Comparison of ENCODE assay signal across 8 mouse cellular contexts in the genomic region with DNA sequence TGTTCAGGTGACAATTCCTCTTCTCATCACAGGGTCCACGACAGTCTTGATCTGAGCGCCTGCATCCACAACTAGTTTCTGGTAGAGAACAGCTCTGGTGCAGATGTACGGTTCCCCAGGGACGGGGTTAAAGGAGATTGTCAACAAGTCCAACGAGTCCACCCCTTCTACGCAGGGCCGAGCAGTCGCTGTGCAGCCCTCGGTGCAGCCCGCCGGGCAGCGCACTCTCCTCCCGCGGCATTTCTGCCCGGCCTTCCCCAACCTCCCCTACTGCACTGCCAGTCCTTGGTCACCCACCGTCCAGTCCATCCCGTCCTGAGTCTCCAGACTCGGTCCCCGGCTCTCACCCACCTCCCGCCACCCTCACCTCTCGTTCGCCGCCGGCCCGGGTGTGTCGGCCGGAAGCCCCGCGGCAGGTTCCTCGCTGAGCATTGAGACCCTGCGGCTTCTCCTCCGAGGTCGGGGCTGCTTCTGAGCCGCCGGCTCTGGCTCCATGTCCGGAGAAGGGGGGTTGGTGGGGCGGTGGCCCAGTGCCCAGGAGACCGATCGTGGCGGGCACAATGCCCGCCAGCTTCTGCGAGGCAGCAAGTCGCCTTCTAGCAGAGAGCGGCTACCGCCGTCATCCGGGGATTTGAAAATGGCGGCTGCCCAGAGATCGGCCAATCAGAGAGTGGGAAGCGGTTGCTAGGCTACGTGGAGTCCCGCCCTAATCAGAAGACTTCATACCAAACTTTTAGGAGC. TPM values are rescaled to one million over a fixed set of nuclear protein-coding genes. Genes with fewer than 3 reads are reported as not detected.
A peak's percentile ranks its signal among the peaks of the same experiment; 100 is the strongest.
DNase-seq lines count a peak whose midpoint lies in the region; ATAC-seq lines count a peak whose summit lies in the region.

A gene (minus strand): TSS at position 650 of the 741 bp plus-strand sequence.
A gene (plus strand): TSS at position 704 of the 741 bp plus-strand sequence.

- H3K27ac ChIP-seq in hindbrain, embryonic 16.5 days (ENCODE audit: low read depth, low read length), result peak within 1 kb of the TSS; percentile 55
- H3K27ac ChIP-seq in macrophage, result no peak within 1 kb of the TSS

- peak; percentile 91 for DNase-seq in R1 (ENCODE audit: low read depth, low spot score)
- peak; percentile 86 to 89 for DNase-seq in cerebellum, postnatal 25 days
- DNase-seq in frontal cortex, postnatal 36 days (ENCODE audit: low spot score in 2 of 2), result peak; percentile 85 to 91
- DNase-seq in left cerebral cortex, adult 18-20 months (ENCODE audit: low spot score in 2 of 2), result peak; percentile 83 to 85
- peak; percentile 86 for DNase-seq in right cerebral cortex, adult 18-20 months
- peak; percentile 64 for DNase-seq in urinary bladder, postnatal 10 days (ENCODE audit: low spot score)

- ATAC-seq in hindbrain, embryonic 16.5 days, result peak; percentile 99

- peak within 1 kb of the TSS; percentile 79 for H3K9ac ChIP-seq in hindbrain, embryonic 16.5 days (ENCODE audit: low read depth, low read length)

- H3K36me3 ChIP-seq in hindbrain, embryonic 16.5 days (ENCODE audit: control insufficient read depth, insufficient read depth, low read length), result no peaks in the 10 kb centered on the region
- no peaks in the 10 kb centered on the region for H3K36me3 ChIP-seq in macrophage (ENCODE audit: inconsistent target)

- H3K4me3 ChIP-seq in hindbrain, embryonic 16.5 days (ENCODE audit: low read length), result peak within 1 kb of the TSS; percentile 80
- H3K4me3 ChIP-seq in macrophage (ENCODE audit: inconsistent target), result peak within 1 kb of the TSS; percentile 44

- H3K79me2 ChIP-seq in macrophage (ENCODE audit: inconsistent target), result 0 out of 2 replicates have a peak, but pooled peaks cover 6% of the 10 kb centered on the region

- peaks cover 4% of the 10 kb centered on the region; the same call in 1 of the 2 replicates for H3K4me1 ChIP-seq in hindbrain, embryonic 16.5 days (ENCODE audit: control insufficient read depth, insufficient read depth, low read depth, low read length)

- H3K9me3 ChIP-seq in hindbrain, embryonic 16.5 days (ENCODE audit: control insufficient read depth, low read length), result no peaks in the 10 kb centered on the region

- under 1% methylated on average over 52 of the region's 52 CpGs for WGBS in hindbrain, embryonic 16.5 days
- WGBS in macrophage (ENCODE audit: missing documents), result under 1% methylated on average over 49 of the region's 52 CpGs

- H3K27me3 ChIP-seq in hindbrain, embryonic 16.5 days (replicated peaks; ENCODE audit: control insufficient read depth, insufficient read depth, low read length), result no peaks in the 10 kb centered on the region

- H3K4me2 ChIP-seq in hindbrain, embryonic 16.5 days (ENCODE audit: low read length), result peak within 1 kb of the TSS; percentile 71

RNA-seq across cellular contexts. Expression of the first gene that starts in this region (rescaled TPM):
- 11.7 and 12.9 TPM in 2 replicates for polyA plus RNA-seq in hindbrain, embryonic 16.5 days (2015; fragmentation: Nextera tagmentation; extraction: Ambion mirVana)
- total RNA-seq in left cerebral cortex, adult 18-20 months (2021), result 10 to 100 TPM; 36.9 to 42.4 TPM
- total RNA-seq in macrophage (2018; cell fraction: chromatin; rRNA removed), result 1 to 10 TPM in 23 of 26 experiments, under 1 TPM in 3; 0.87 to 5.0 (median 2.9) TPM
- total RNA-seq in macrophage (2018; cell fraction: cytosol; rRNA removed), result 1 to 10 TPM; 1.4 to 3.1 (median 2.3) TPM
- 1 to 10 TPM in 25 of 26 experiments, under 1 TPM in 1; 0.67 to 6.5 (median 3.0) TPM for total RNA-seq in macrophage (2018; cell fraction: nucleus; rRNA removed)
- polyA plus RNA-seq in macrophage (2018), result 0.90 to 4.7 TPM (median 4.1 TPM) in 3 replicates

RNA-seq across cellular contexts. Expression of the second gene that starts in this region (rescaled TPM):
- not detected in 2 replicates for polyA plus RNA-seq in hindbrain, embryonic 16.5 days (2015; fragmentation: Nextera tagmentation; extraction: Ambion mirVana)
- total RNA-seq in left cerebral cortex, adult 18-20 months (2021), result not detected
- total RNA-seq in macrophage (2018; cell fraction: chromatin; rRNA removed), result not detected
- total RNA-seq in macrophage (2018; cell fraction: cytosol; rRNA removed), result not detected
- total RNA-seq in macrophage (2018; cell fraction: nucleus; rRNA removed), result not detected
- polyA plus RNA-seq in macrophage (2018), result not detected in 3 replicates
